Mouse (Mus musculus): ENCODE data around the gene Hoxd13.

Hoxd13 gene

DNA sequence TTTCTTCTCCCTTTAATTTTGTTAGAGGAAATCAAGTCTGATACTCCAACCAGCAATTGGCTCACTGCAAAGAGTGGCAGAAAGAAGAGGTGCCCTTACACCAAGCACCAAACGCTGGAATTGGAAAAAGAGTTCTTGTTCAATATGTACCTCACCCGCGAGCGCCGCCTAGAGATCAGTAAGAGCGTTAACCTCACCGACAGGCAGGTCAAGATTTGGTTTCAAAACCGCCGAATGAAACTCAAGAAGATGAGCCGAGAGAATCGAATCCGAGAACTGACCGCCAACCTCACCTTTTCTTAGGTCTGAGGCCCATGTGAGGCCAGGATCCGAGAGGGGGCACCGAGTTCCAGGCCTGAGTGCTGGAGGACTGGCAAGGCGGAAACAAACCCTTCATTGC is 26.0 kb downstream of the Hoxd13 start:
- no peak for DNase-seq (ENCODE audit: low spot score in 2 of 2)

DNA sequence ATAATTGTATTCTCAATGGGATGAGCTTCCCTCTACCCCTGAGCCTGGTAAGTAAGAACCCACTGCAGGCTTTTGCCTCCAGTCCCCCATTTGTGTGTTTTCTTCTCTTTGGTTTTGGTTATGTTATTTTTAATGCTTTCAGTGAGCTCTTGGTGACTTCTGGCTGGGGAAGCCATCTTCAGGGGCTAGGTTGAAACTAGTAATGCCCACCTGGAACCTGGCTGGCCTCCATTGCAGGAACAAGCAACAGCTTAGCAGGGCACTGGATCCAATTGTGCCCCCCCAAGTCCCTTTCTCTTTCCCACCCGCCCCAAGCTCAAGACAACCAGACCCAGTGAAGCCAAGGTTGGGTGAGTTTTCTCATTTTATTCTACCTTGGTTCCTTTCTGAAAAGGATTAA is 27.3 kb downstream of the Hoxd13 start:
- DNase-seq (ENCODE audit: low spot score in 2 of 2) = no peak

- no peak for DNase-seq (ENCODE audit: low spot score in 2 of 2)
Measured at GRCm38 (mm10) chr2:74695813-74696430, 27.8 kb downstream of the Hoxd13 start.

- DNase-seq (ENCODE audit: low spot score in 2 of 2) = no peak
Measured at GRCm38 (mm10) chr2:74696442-74697335, 28.6 kb downstream of the Hoxd13 start.

- DNase-seq (ENCODE audit: low spot score in 2 of 2) = no peak
Measured at GRCm38 (mm10) chr2:74697567-74698121, 29.5 kb downstream of the Hoxd13 start, which contains the start of gene Hoxd9. Gene Hoxd9, plus strand, starts transcription at chr2:74697727.

GRCm38 (mm10) chr2:74698201-74699052 is 30.3 kb downstream of the Hoxd13 start:
- no peak for DNase-seq (ENCODE audit: low spot score in 2 of 2)

GRCm38 (mm10) chr2:74699053-74699430 is 30.9 kb downstream of the Hoxd13 start:
- no peak for DNase-seq (ENCODE audit: low spot score in 2 of 2)

DNA sequence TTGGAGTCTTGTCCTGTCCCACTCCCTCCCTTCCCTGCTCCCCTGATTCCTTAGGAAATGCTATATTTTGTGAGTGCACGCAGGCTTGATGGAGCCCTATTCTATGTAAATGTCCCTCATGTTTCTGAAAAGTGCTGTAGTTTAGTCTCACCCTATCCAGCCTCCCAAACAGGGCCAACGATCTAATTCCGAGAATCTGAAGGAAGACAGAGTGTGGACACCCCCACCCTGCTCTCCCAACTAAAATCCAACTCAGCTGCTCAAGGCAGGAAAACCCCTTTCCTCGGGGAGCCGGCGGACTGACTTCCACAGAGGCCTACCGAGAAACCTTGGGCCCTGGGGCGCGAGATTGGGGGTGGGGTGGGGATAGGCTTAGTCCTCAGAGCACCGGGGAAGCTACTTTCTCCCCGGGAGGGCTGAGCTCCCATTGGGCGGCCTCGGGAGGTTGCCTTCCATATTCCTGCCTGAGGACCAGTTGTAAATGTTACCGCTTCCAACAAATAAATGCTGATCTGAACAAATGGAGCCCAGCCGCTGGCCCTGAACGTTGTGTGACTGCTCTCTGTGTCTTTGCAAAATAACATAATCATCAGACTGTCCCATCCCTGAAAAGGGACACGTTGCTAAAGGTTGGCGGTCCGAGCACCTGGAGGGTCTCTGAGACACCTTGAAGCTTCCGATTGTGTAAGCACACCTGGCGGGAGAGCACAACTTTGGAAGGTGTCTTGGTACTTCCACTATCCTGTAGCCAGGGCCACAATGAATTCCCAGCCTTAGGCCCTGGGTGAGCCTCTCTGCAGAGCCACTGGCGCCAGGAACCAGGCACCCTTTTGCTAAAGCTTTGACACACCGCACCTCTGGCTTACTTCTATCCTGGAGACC is 31.8 kb downstream of the Hoxd13 start:
- DNase-seq (ENCODE audit: low spot score in 2 of 2) = no peak

DNA sequence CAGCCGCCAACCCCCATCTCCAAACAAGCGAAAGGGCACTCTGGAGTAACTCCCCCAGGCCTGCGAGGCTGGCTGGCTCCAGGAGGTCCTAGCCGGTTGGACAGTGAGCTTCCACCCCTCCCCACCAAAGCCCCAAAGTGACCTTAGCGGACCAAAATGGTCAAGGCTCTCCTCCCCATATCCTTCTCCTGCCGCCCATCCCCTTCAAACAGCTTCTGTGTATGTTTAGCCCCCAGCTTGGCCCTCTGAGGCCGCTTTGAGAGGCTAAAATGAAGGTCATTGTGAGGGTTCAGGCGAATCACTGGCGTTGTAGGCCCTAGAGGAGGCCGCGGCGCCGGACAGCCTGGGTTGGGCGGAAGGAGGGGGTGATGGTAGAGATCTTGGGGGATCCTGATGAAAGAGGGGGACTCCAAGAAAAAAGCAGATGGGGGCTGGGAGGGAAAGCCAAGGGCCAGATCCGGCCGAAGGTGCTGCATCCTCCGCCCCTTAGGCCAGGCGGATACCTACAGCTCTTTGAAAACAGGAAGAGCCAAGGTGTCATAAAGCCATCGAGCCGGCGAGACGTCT is 32.5 kb downstream of the Hoxd13 start:
- no peak for DNase-seq (ENCODE audit: low spot score in 2 of 2)

DNA sequence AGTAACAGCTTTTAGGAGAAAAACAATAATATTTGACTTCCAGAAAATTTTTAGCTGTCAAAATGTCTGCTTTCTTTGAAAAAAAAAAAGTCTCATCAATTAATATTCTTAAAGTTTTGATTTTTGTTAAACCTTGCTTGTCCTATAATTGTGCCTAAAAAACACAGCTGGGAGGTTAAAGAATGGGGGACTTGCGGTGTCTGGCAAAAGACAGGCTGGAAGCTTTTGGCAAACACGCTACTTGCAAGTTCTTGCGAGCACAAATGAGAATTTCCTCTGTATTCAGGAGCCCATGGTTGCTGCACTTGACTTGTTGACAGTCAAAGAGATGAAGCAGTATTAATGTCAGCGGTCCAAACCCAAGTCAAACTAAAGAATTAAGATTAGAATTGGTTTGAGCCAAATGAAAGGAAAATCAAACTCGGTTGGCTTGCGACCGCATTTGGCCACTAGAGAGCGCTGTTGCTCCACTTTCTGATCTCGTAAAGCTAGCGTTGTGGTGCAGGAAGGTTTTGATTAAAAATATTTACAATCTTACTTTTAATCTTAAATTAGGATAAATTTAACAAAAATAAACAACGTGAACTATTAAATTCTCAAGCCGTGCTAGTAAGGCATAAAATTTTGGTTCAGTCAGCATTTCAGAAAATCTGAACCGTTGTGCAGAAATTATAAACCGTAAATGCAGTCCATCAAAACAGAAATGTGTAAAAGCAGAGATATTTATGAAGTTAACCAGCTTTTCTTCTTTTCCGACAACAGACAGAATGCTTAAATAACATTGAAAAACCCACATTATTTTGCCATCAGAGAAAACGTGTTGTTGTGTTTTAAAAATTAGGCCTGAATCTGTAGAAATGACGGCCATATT is 34.1 kb downstream of the Hoxd13 start:
- DNase-seq (ENCODE audit: low spot score in 2 of 2) = peak; percentile 84 to 89

DNA sequence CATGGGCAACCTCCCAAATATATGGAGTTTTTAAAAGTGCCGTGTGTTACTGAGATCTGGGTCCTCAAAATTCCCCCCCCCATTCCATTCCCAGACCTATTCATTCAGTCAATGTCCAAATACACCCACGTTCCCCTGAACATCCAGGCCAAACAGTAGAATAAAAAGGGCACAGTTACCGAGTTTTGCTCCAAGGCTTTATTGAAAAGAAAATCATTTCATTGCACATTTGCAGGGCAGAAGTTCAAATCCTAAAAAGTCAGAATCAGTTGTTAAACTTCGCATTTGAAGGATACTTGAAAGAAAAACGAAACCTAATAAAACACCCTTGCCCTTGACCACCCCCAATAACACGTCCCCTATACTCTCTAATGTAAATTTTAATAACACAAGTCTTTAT is 34.7 kb downstream of the Hoxd13 start:
- no peak for DNase-seq (ENCODE audit: low spot score in 2 of 2)

GRCm38 (mm10) chr2:74703317-74703716 is 35.2 kb downstream of the Hoxd13 start:
- DNase-seq (ENCODE audit: low spot score in 2 of 2) = no peak

GRCm38 (mm10) chr2:74703720-74704392 is 35.7 kb downstream of the Hoxd13 start:
- DNase-seq (ENCODE audit: low spot score in 2 of 2) = no peak

- DNase-seq (ENCODE audit: low spot score in 2 of 2) = no peak
Measured at GRCm38 (mm10) chr2:74704393-74704998, 36.4 kb downstream of the Hoxd13 start, which contains the start of gene Hoxd8. Gene Hoxd8, plus strand, starts transcription at chr2:74704615.

DNA sequence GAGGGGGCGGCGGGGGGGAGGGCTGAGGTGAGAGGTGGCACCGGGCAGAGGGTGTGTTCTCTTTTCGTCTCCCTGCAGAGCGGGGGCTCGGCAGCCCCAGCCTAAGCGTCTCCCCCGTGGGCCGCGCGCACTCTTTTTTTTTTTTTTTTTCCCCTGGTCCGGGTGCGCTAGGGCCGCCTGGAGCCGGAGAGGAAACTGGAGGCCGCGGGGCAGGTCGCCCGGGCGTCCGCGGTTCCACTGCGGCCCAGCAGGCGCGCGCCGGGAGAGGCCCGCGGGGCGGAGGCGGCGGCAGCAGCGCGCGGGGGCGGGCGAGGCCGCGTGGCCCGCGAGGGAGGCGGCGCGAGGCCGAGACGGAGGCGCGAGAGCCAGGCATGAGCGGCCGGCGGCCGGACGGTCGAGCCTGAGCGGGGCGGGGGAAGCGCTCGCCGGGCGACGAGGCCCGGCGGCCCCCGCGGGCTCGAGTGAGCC is 36.9 kb downstream of the Hoxd13 start:
- DNase-seq (ENCODE audit: low spot score in 2 of 2) = no peak

DNA sequence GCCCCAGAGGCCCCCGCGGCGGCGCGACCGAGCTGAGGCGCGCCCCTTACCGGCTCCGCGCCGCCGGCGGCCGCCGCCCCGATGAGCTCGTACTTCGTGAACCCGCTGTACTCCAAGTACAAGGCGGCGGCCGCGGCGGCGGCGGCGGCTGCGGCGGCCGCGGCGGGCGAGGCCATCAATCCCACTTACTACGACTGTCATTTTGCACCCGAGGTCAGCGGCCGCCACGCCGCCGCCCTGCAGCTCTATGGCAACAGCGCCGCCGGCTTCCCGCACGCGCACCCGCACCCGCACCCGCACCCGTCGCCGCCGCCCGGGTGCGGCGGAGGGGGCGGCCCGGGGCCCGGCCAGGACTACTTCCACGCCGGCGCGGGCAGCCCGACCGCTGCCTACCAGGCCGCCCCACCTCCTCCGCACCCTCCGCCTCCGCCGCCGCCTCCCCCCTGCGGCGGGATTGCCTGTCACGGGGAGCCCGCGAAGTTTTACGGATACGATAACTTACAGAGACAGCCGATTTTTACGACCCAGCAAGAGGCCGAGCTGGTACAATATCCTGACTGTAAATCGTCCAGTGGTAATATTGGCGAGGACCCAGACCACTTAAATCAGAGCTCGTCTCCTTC is 37.5 kb downstream of the Hoxd13 start:
- DNase-seq (ENCODE audit: low spot score in 2 of 2) = no peak

DNA sequence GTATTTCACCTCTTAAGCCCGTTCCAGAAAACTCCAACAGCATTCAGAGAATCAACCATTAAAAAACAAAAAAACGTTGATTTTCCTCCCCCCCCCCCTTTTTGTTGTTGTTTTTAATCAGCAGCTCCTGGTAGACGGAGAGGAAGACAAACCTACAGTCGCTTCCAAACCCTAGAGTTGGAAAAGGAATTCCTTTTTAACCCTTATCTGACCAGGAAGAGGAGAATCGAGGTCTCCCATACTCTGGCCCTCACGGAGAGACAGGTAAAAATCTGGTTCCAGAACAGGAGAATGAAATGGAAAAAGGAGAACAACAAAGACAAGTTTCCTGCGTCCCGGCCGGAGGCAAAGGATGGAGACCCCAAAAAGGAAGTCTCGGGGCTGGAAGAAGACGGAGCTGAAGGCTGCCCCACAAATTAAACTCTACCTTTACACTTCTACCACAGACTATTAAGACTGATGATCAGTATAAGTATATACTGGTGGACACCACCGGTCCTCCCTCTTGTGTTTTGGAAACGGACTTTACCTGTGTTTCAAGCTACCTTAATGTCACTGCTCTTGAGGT is 38.4 kb downstream of the Hoxd13 start:
- no peak for DNase-seq (ENCODE audit: low spot score in 2 of 2)

- DNase-seq (ENCODE audit: low spot score in 2 of 2) = no peak
Measured at GRCm38 (mm10) chr2:74707599-74707998, 39.5 kb downstream of the Hoxd13 start.

Measured in right cerebral cortex, adult 2 months (tissue).